Mouse (Mus musculus): Measurements from ENCODE around the gene Tmem108. TPM values are rescaled to one million over a fixed set of nuclear protein-coding genes. Genes with fewer than 3 reads are reported as not detected.

The Tmem108 gene
- total RNA-seq, 2 experiments from 2014 or later: 3.8 to 6.1 TPM

DNA sequence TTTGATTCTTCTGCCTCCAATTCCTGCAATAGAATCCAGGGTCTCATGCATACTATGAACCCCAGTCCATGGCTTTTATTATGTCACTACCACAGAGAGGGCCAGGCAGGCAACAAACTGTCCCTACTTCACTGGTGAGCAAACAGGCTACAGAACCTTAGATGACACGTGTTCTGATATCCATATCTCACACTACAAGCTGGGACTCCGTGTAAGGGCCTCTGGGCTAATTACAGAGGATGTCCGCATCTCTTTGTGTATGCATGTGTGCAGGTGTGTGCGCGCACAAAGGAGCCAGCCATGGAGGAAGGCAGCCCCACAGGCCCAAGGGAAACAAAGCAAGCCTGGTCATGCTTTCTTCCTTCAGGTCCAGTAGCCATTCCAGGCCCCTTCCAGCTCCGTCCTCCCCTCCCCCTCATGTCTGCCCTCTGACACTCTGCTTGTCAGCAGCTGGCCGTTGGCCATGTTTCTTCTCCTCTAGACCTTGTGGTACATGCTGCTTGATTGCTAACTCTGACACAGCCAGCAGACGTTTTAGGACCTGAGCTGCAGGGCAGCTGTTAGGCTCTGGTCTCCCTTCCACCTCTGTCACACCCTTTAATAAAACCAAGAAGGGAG, 280.9 kb downstream of the Tmem108 start:
- DNase-seq (ENCODE audit: low spot score): no peak
- intact Hi-C loops (cut with DNase I): no loop called here

DNA sequence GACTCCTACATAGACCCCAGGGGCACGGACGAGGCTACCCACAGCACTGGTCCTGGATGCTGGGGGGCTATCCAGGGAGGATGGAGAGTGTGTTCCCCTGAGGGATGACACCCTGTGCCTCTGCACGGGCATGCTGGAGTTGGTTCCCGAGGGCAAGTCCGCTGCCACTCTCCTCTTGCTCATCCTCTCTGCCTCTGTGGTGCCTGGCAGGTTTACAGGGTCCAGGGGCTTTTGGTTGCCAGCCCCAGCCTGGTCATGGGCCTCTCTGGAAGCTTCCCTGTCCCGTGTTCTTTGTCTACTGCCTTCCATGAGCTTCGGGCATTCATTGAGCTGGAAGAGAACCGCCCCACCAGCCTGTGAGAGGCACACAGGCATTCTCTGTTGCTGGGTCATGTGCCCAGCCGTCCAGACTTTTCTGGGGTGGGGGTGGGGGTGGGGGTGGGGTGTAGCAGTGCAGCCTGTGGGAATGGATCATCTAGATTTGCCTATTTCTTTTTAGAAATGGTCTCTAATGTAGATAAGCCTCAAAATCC, 281.5 kb downstream of the Tmem108 start, which contains the start of gene Bfsp2:
Gene Bfsp2, minus strand, starts transcription at position 377 of the 533 bp plus-strand sequence.
- no peak for DNase-seq (ENCODE audit: low spot score)
- intact Hi-C loops (cut with DNase I): no loop called here

DNA sequence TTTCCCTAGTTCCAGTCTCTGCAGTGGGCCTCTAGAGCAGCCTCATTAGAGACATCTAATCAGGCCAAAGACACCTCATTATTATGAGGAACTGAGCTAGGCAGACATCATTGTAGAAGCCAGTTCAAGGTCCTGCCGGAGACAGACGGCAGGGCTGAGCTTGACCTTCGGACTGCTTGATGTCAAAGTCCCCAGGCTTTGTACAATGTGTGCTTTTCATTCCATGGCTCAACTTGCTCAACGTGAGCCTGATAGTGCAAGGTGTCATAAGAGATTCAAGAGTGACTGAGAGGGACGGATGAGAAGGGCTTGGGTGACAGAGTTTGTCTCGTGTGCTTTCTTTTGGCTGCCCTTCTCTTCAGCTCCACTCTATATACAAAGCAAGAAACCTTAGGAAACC, 286.2 kb downstream of the Tmem108 start:
- DNase-seq (ENCODE audit: low spot score): no peak
- intact Hi-C loops (cut with DNase I): no loop called here

GRCm38 (mm10) chr9:103473915-103474688, 287.5 kb downstream of the Tmem108 start:
- intact Hi-C loops (cut with DNase I): no loop called here
- DNase-seq (ENCODE audit: low spot score): no peak

DNA sequence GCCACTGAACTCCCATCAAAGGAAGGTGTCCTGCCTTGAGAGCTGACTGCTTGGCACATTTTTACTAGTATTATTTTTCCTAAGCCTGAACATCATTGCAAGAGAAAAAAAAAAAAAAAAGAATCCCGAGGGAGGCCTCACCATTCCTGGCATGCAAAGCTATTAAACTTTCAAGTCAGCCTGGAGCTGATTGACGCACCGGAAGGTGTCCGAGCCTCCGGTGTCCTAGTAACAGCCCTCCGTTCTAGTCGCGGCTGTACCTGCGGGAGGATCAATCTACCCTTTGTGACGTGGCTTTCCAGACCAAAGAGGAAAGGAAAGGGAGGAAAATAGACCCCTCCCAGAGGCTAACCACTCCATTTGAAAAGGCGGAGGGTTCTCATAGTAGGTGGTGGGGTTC, 289.9 kb downstream of the Tmem108 start:
- intact Hi-C loops (cut with DNase I): no loop called here
- no peak for DNase-seq (ENCODE audit: low spot score)

GRCm38 (mm10) chr9:103469516-103469915, 292.1 kb downstream of the Tmem108 start:
- intact Hi-C loops (cut with DNase I): no loop called here
- DNase-seq (ENCODE audit: low spot score): no peak

DNA sequence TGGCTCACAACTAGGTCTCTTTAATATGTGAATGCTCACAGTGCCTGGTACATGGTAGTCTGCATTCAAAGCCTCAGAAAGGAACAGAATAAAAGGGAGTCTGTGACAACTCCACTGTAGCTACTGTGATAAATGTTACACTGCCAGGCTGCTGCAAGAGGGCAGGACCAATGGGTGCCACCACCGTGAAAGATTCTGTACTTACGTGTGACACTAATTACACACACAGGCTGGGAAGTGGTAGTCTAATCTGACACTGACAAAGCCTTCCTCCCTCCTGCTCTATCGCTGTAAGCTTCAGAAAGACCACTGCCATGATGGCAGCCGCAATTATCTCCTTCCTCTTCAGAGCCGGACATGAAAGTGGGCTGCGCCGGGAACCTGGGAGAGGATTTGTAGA, 292.7 kb downstream of the Tmem108 start:
- intact Hi-C loops (cut with DNase I): no loop called here

DNA sequence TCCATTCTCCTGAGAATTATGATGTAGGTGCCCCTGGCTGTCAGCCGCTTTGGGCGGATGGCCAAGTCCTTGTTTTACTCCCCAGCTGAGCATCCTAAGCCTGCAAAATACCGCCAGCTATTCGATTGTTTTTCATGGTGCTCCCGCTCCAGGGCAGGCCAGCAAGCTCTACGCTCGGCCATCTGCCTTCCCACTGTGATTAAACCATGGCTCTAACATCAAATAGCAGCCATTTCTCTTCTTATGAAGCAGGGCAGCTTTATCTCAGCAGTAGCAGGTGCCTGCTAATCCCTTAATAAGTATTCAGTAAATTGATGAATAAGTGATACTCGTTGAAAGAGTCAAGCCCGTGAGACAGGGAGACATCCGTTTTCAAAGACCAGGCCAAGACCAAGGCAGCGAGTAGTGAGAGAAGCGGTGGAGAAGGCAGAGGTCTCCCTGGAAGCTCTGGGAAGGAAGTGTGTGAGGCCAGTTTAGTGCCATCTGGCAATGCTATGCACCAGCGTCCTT, 295.9 kb downstream of the Tmem108 start:
- intact Hi-C loops (cut with DNase I): no loop called here
- DNase-seq (ENCODE audit: low spot score): no peak

More for the DNA sequence above, 292.7 kb downstream of the Tmem108 start:
- no peak for DNase-seq (ENCODE audit: low spot score)

GRCm38 (mm10) chr9:103465293-103465692, 296.3 kb downstream of the Tmem108 start:
- intact Hi-C loops (cut with DNase I): no loop called here
- DNase-seq (ENCODE audit: low spot score): no peak

GRCm38 (mm10) chr9:103463833-103464232, 297.8 kb downstream of the Tmem108 start:
- DNase-seq (ENCODE audit: low spot score): no peak
- intact Hi-C loops (cut with DNase I): no loop called here

DNA sequence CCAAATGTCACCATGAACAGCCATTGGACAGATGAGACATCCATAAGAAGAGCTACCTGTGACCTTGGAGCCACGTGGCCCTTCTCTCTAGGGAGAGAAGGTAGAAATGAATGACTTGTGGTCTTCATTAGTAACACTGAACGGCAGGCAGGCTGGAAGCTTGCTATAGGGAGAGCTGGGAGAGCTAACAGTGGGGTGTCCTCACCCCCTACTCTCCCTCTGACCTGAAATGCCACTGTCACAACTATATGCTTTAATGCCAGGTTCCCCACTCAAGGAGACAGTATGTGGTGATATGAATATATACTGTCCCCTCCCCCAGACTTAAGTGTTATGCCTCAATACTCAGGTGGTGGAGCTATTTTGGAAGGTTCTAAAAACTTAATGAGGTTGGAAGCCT, 301.8 kb downstream of the Tmem108 start:
- intact Hi-C loops (cut with DNase I): no loop called here

DNA sequence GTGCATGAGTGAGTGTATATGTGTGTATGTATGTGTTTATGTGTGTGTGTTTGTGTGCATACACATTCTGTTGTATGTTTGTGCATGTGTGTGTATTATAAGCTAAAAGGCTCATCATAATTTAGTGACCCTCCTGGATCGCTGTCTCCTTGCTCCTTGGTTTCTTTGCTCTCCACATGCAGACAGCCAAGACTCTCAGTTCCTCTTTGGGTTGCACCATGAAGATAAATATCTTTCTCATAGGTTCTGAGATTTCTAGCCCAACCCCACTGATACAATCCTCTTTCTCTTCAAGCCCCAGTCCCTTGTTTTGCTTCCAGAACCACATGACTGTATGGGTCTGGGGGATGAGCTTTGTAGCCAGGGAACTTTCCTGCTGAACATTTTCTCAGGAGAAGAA, 302.3 kb downstream of the Tmem108 start:
- intact Hi-C loops (cut with DNase I): no loop called here
- no peak for DNase-seq (ENCODE audit: low spot score)

More for the DNA sequence above, 301.8 kb downstream of the Tmem108 start:
- no peak for DNase-seq (ENCODE audit: low spot score)

GRCm38 (mm10) chr9:103449651-103450050, 312.0 kb downstream of the Tmem108 start:
- DNase-seq (ENCODE audit: low spot score): no peak
- intact Hi-C loops (cut with DNase I): no loop called here

DNA sequence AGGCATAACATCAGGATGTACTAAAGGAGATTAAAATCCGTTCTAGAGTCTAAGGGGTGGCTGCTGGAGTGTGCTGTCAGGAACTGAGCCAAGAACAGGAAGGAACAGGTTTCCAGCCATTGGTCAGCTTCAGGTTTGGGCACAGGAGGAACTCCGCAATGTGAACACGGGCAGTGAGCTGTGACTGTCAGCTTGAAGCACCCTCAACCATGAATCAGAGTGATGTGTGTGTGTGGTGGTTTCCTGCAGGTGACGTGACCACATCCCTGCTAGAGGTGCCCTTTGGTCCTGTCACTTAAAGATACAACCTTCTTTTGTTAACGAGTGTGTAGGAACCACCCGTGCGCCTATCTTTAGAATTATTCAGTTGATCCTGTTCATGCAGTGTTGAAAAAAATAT, 312.5 kb downstream of the Tmem108 start:
- intact Hi-C loops (cut with DNase I): no loop called here
- DNase-seq (ENCODE audit: low spot score): no peak

- DNase-seq (ENCODE audit: low spot score): no peak
- intact Hi-C loops (cut with DNase I): no loop called here
Observed at GRCm38 (mm10) chr9:103444656-103445055, 317.0 kb downstream of the Tmem108 start.

DNA sequence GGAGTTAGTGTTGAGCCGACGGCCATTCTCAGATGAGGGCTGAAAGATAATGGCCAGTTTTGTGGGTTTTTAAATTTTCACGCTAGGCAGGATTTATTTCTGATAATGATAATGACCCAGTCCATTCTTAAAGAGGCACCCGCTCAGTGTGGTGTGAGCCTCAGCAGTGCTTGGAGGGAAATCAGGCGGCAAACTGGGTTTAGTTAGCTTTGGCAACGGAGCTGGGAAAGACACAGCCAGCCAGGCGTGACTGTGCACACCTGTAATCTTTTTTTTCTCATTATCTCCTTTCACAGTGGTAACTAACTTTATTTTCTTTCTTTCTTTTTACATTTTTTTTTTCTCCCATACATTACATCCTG, 317.8 kb downstream of the Tmem108 start:
- no peak for DNase-seq (ENCODE audit: low spot score)
- intact Hi-C loops (cut with DNase I): no loop called here

DNA sequence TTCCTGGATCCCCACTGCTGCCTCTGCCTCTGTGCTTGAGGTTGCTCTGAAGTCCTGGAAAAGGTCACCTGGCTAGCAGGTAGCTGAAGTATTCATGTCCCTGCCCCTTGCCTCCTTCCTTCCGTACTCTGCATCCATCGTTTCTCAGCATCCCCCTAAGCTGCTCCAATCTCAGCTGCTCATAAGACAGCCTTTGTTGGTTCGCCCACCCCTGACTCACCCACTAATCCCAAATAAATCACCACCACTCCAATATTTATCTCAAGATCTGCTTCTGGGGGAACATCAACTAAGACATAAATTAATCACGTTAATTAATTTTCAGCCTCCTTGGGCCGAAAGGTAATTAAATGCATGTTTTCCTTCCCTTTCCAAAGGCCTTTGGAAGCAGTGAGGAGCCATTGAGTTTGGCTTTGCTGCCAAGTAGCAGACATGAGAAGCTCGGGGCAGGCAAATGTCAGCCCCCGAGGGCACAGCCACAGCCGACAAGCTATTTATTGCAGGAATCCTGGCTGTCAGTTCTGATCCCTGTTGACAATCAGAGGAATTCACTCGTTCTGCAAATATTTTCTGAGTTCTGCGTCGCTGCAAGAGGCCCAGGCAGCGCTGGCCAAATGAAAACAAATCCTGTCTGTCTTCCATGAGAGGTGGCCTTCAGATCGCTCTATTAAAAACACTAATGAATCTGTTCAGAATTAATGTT, 318.4 kb downstream of the Tmem108 start:
- intact Hi-C loops (cut with DNase I): no loop called here
- DNase-seq (ENCODE audit: low spot score): no peak

- DNase-seq (ENCODE audit: low spot score): no peak
Observed at GRCm38 (mm10) chr9:103440597-103440996, 321.0 kb downstream of the Tmem108 start.

DNA sequence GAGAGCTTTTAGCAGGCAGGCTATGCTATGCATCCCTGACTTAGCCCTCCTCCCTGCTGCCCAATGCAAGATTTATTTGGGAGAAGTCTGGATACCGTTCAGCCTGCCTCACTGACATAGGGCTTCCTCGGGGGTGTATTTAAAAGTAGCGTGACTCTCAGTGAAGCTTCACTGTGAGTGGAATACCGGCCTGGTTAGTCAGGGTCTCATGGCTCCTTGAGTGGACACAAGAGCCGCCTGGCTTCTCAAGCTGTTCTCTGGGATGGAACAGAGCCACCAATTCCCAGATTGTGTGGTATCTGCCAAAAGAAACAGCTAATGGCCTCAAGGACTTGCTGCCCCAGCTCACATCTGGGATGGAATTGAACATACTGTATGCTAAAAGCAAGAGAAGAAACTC, 324.5 kb downstream of the Tmem108 start:
- intact Hi-C loops (cut with DNase I): no loop called here
- no peak for DNase-seq (ENCODE audit: low spot score)

More at GRCm38 (mm10) chr9:103440597-103440996, 321.0 kb downstream of the Tmem108 start:
- intact Hi-C loops (cut with DNase I): no loop called here

DNA sequence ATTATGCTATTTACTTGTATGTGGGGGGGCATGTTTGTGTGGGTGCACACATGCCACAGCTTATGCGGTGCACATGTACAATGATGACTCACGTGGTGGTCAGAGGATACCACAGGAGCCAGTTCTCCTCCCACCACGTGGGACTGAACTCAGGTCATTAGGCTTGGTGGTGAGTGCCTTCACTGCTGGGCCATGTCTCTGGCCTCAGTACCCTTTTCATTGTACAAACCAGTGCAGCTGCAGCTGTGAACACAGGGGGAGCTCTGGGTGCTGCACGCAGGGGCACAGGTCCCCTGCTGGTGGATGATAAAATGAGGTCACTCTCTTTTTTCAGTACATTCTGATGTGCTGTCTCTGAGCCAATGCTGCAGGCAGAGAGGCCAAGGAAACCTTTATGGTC, 327.5 kb downstream of the Tmem108 start:
- no peak for DNase-seq (ENCODE audit: low spot score)
- intact Hi-C loops (cut with DNase I): no loop called here
